Mouse (Mus musculus) G1E-ER4 (cell line): ENCODE results near the gene Sox12. TPM values are rescaled to one million over a fixed set of nuclear protein-coding genes. Genes with fewer than 3 reads are reported as not detected.

Source experiments
- GATA1 ChIP-seq: IDR thresholded peaks from one replicate; pipeline ENCODE4 v1.8.0; 2012; ENCODE audit warnings: low read length, inconsistent platforms
- polyA plus RNA-seq: library from polyadenylated mRNA; stranded (reverse); fragments of >175 nt; gene quantifications from 2 replicates; pipeline ENCODE4 v1.2.3, GENCODE M21; 2012

The Sox12 gene
- polyA plus RNA-seq, 1 experiment = 55.7 TPM

GRCm38 (mm10) chr2:152375652-152376344 lies 22.1 kb downstream of the Sox12 start:
- no peak for TF ChIP-seq GATA1

- TF ChIP-seq GATA1 = no peak
Observed at GRCm38 (mm10) chr2:152373547-152373946, 24.3 kb downstream of the Sox12 start.

- TF ChIP-seq GATA1 = no peak
Observed at GRCm38 (mm10) chr2:152372661-152373060, 25.2 kb downstream of the Sox12 start.

- TF ChIP-seq GATA1 = no peak
Observed at GRCm38 (mm10) chr2:152372104-152372503, 25.8 kb downstream of the Sox12 start.

GRCm38 (mm10) chr2:152368532-152369140 lies 29.2 kb downstream of the Sox12 start:
- TF ChIP-seq GATA1 = no peak

GRCm38 (mm10) chr2:152367917-152368316 lies 29.9 kb downstream of the Sox12 start:
- no peak for TF ChIP-seq GATA1

GRCm38 (mm10) chr2:152363245-152364147 lies 34.4 kb downstream of the Sox12 start:
- no peak for TF ChIP-seq GATA1

GRCm38 (mm10) chr2:152361193-152361592 lies 36.7 kb downstream of the Sox12 start:
- no peak for TF ChIP-seq GATA1

GRCm38 (mm10) chr2:152360271-152360775 lies 37.5 kb downstream of the Sox12 start:
- no peak for TF ChIP-seq GATA1

GRCm38 (mm10) chr2:152359616-152360015 lies 38.2 kb downstream of the Sox12 start:
- TF ChIP-seq GATA1 = no peak

- no peak for TF ChIP-seq GATA1
Observed at GRCm38 (mm10) chr2:152357254-152357653, 40.6 kb downstream of the Sox12 start.

GRCm38 (mm10) chr2:152349842-152350540 lies 47.9 kb downstream of the Sox12 start:
- no peak for TF ChIP-seq GATA1

GRCm38 (mm10) chr2:152349205-152349604 lies 48.7 kb downstream of the Sox12 start:
- no peak for TF ChIP-seq GATA1

GRCm38 (mm10) chr2:152347722-152348121 lies 50.1 kb downstream of the Sox12 start:
- TF ChIP-seq GATA1 = no peak

- TF ChIP-seq GATA1 = no peak
Observed at GRCm38 (mm10) chr2:152346776-152347465, 50.9 kb downstream of the Sox12 start.
